Mouse (Mus musculus): ENCODE data around the gene Hoxc5.

Hoxc5 gene

DNA sequence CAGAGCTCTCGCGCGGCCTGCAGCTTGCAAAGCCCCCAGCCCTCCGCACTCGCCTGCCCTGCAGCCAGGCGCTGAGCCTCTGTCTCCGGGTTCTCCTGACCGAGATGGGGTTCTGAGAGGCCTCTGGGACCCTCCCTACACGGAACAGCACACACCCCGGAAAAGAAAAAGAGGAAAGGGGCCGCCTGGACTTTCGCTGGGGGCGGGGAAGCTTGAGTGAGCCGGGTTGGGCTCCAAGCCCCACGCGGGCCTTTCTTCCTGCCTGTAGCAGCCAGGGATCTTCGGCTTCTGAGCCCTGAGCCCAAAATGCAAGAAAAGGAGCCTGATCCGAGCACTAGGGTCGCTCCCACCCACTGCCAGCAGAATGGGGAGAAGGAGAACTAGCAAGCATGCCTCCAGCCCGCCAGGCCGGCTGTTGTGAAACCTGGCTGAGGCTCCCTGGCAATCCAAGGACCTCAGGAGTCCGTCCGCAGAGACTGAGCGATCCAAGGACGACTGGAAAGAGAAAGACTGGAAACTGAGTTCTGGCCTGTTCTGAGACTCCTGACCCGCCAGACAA is 44.8 kb downstream of the Hoxc5 start:
- DNase-seq, result no peak

DNA sequence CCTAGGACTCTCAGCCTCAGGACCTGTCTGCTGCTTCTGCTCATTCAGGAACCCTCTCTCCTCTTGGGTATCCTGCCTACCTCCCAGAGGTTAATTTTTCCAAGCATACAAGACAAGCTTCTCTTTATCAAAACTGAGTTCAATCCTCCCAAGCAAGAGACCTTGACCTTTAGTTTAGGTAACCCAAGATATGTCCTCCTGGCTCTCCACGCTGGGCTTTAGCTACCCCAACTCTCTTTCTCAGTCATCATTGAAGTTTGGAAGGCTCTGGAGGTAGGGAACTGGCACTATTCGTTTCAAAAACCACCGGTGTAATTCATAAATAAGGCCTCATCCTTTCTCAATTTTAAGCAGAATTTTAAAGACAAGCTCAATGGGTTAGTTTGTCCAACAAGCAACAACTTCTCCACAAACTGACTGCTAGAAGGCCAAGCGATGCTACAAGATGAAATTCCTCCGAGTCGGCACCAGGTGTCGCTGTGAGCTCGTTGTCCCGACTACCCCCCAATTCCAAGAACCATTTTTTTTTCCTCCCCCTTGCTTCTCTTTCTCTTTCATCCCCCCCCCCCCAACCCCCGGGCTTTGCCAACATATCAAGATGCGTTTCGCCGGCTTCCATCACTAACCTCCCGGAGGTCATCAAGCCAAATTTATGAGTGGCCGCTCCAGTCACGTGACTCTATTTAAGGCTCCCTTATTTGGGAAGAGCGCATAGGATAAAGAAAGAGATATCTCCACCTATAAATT is 46.2 kb downstream of the Hoxc5 start:
- DNase-seq, result no peak

DNA sequence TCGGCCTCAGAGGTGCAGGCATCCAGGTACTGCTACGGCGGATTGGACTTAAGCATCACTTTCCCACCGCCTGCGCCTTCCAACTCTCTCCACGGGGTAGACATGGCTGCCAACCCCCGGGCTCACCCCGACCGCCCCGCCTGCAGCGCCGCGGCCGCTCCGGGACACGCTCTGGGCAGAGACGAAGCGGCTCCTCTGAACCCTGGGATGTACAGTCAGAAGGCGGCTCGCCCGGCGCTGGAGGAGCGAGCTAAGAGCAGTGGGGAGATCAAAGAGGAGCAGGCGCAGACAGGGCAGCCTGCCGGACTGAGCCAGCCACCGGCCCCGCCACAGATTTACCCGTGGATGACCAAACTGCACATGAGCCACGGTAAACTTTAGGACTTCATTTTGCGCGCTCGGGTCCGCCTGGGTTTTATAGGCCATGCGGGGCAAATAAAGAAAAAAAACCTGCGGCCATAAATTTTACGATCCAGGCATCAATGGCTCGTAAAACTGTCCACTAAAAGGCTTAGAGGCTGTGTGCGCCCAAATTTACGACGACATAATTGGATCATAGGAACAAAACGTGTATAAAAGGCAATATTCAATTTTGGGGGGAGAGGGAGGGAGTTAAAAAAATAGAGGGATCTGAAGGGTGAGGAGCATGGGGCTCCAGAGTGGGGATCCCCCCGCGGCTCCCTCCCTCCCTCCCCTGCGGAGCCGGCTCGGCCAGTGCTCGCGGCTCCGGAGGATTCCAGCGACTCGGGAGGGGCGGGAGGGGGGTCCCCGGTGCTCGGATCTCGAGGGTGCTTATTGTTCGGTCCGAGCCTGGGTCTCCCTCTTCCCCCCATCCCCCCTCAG is 47.1 kb downstream of the Hoxc5 start:
- no peak for DNase-seq

DNA sequence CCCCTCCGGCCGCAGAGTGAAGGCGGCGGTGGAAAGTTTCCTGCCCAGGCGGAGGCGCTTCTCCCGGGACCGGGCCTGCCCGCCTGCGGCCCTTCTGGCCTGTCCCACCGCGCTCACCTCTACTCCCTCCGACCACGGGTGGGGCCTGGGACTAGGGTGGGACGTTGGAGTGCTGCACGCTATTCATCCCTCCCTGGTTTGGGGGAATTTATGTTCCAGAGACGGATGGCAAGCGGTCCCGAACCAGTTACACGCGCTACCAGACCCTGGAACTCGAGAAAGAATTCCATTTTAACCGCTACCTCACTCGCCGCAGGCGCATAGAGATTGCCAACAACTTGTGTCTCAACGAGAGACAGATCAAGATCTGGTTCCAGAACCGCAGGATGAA is 47.8 kb downstream of the Hoxc5 start:
- DNase-seq, result no peak

DNA sequence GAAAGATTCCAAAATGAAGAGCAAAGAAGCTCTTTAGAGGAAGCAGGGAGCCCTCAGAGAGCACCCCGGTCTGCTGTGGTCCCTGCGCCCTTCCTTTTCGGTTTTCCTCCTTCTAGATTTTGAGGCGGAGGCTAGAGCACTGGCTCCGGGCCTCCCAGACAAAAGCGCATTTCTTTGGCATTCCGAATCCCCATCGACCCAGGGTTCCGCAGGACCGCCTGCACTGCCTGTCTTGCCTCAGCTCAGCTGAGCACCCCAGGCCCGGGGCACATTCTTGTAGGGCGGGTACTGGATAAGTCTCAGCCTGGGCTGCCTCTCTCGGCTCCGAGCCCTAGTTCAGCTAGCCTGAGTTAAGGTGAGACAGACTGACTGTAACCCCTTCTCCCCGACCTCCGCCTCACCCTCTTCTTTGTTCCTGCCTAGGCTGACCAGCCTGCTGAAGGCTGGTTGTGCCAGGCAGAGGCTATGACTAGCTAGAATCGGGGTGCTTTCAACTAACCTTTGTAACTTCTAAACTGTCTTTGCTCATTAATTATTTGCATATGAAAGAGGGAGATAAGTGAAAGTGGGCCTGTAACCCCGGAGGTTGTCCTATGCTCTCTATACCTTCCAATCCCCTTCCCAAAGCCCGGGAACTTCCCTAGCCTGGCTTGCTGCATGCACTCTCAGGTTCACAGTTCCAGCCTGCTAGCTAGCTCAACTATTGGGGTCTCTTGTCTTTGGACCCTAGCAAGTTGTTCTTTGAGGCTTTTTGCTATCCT is 48.3 kb downstream of the Hoxc5 start:
- no peak for DNase-seq

DNA sequence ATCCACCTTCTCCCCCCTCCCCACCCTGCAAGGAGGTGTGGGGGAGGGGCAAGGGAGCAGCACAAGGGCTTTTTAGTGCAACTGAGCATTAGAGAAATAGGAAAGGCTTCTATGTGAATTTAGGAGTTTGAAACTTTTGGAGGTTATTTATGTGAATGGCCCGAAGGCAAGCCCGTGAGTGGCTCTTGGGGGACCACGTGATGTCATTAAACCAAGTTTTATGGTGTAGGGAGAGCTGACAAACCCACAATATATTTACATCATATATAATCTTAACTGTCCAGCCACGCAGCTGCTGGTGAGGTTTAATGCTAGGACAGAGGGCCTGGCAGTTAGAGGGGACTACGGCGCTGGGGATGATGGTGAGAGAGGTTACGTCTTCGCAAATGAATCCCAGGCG is 51.4 kb downstream of the Hoxc5 start, which contains the start of gene Hoxc4:
Gene Hoxc4 (plus strand): TSS at position 299 of the 400 bp plus-strand sequence.
- no peak for DNase-seq

DNA sequence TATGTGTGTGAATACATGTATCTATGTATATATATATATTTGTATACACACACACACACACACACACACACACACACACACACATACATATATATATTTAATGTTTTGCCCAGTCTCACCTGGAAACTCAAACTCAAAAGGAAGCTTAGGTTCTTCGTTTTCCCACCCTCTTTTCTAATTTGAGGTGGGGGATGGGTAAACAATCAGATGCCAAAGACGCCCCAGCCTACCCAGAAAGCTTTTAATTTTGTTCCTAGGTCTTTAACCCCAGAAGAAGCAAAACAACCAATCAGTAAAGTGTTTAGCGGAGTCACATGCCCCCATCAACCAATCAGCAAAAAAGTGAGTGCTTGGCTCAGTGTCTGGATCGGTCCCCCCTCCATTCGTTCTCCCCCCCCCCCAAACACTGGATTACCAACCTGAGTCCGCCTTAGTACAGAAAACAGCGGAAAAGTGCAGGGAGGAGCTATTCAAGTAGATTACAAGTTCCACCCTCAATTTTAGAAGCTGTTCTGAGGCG is 53.7 kb downstream of the Hoxc5 start:
- no peak for DNase-seq

DNA sequence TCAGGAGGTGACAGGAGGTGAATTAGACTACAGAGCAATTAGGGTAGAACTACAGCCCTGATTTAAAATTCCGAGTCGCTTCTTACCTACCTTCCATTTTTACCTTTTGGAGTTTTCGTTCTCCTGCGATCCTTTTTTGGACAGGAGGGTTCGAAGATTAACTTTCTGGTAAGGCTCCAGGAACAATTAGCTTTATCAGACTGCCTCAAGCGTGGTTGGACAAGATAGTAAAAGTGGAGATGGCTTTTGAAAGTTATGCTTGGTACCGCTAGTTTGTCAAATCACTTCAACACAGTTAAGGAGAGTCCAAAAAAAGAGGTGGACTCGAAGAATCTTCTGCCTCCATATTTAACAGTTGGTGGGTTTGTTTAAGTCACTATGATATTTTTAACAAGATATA is 54.3 kb downstream of the Hoxc5 start:
- DNase-seq, result no peak

DNA sequence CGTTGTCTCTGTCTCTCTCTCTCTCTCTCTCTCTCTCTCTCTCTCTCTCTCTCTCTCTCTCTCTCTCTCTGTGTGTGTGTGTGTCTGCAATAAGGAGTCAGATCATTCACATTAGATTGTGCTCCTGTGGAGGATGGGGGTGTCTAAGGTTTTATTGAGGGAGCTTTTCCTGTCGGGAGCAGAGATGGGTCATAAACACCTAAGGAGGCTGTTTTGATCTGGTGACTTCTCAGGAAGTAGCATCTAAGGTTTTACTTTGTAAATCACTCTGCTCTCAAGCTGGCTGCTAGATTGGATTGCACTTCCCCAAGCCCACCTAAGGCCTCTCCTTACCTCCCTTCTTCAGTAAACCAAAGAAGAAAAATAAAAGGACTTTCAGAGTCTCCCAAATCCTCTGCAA is 56.9 kb downstream of the Hoxc5 start:
- DNase-seq, result no peak

DNA sequence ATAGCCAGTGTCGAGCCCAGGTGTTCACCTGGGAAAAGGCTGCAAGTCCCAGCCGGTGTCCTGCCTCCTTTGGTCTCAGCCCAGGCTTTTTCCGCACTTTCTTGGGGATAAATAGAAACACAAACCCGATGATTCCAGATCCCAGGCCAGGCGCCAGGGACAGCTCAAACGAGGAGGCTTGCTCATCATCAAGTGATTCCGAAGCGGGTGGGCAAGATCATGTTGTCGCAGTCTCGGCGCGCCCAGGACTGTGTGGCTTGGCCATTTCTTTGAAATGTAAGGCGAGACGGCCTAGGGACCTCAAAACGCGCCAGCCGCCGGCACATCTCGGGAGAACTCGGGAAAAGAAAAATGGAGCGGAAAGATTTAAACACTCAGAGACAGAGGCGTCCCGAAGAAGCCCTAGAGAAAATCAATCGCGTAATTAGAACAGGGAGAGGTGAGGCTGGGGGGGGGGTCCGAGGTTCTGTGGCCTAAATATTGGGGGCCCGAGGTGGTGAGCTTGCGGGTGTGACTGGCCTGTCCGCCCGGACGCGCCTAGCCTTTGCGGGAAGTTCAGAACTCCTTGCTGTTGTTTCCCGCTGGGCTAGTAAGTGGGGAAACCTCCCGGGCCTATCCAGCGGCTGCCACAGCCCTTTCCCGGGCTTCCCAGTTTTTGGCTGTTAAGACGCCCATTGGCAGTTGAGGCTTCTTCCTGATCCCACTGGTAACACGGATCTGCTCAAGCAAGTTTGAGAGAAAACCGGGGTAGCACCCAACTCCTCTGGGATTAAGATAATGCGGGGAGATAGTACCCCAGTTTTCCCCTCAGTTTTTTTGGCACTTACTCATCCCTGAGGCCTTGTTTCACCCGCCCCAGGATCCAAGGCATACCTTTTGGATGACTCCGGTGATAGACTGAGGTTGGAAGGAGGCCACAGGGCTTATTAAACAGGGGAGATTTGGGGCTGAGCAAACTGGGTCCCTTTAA is 60.3 kb downstream of the Hoxc5 start:
- no peak for DNase-seq

DNA sequence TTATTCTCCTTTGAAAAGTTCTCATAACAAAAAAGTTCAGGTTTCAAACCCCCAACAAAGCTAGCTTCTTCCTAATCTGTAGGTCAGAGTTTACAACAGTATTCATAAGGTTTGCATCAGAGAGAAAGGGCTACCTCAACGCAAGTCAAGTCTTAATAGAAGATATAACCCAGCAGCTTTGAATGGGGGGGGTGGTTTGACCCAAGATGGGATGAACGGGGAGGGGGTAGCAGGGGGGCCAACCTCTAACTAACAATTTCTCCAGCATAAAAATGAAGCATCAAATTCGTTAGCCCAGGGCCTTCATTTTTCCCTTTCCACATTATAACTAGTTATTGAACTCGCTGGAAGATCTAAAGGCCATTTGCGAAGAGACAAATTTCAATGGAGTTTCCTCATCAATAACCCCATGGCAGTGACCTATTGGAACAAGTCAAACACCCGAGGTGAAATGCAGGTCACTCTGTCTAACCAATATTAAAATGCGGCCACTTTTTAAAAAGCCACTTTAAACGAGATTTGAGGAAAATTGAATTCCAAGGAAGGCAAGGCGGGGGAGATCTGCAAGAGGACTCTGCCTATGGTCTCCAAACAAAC is 61.8 kb downstream of the Hoxc5 start:
- no peak for DNase-seq

DNA sequence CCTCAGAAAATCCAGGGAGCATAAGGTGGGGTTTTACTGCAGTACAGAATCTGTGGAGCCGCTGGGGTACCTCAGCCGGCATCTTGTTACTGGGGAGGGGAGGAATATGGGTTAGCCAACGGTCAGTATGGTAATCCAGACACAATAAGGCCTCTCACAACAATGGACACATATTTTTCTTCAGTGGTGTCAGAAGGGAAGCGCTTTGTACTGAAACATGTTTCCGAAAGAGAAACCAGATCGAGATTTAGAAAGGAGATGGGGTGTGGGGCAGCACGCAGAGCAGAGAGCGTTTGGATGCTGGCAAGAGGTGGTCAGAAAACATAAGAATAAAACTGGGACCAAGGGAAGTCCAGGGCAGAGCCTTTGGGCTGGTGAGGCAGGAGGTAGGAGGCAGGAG is 62.9 kb downstream of the Hoxc5 start:
- DNase-seq, result no peak

DNA sequence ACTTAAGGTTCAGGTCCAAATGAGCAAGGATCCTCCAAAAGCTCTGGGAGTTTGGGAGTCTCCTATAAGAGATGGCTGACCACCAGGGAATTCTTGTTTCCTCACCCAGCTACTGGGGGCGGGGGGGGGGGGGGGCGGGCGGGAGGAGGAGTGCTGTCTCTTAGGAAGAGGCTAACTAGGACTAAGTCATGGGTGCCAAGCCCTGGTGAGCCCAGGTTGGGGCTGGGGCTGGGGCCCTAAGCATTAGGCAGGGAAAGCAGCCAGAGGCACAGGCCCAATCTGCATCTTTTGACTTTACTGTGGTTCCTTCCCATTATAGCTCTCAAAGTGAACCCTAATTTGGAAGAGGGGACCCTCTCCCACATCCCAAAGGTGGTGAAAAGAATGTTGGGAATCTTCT is 64.9 kb downstream of the Hoxc5 start:
- DNase-seq, result no peak

DNA sequence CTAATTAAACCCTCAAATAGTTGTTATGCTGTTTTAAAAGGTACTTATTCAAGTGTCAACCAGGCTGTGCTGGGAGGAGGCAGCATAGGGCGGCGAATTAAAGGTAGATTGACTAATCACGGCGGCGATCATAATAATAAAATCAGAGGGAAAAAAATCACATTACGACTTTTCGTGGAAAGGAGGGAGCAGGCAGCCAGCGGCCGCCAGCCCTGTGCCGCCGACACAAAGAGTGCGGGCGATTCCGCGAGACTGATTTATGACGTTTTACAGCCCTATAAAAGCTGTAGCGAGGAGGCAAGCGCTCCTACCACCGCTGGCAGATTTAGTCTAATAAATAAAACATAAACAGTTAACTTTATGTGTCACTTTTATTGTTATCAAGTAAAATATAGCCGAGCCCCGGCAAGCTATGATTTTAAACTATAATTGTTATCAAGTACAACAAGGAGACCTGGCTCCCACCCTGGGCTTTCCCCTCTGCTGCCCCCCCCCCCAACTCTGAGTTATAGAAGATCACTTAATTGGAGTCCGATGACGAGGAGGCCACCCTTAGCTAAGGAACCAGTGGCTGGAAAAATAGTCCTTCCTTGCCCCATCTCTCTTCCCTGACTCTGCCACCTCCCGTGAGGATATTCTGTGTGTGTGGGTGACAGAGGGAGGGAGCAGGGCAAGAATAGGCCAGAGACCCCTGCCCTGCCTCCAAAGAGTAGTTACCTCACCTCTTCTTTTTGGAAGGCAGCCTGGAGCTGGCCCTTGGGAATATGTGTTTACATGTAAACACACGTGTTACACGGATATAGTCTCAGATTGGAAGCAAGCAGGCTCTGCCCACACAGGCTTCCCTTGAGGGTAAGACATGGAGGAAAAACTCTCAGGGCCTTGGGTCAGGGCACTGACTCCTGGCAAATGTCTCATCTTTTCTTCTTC is 65.7 kb downstream of the Hoxc5 start:
- DNase-seq, result no peak

DNA sequence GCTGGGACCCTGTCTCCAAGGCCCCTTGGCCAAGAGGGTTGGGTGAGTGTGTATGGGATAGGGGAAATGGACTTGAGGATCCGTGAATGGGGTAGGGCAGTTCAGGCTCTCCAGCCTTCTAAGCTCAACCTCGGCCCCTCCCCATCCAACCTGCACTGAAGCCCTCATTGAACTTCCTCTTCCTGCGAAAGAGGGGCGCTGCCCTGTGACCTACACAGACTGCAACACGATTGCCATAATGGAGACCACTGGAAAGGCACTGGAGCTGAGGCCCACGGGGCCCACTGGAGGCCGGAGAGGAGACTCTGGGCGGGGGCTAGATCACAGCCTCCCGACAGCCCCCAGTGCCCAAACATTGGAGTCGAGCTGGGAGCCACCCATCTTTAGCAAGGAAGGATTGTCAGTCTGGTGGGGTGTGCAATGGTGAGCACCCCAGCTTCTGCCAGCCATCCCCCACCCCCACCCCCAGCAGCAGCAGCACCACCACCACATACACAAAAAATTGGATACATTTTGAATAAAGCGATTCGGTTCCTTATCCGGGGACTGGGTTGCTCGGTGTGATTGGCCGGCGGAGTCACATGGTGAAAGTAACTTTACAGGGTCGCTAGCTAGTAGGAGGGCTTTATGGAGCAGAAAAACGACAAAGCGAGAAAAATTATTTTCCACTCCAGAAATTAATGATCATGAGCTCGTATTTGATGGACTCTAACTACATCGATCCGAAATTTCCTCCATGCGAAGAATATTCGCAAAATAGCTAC is 67.0 kb downstream of the Hoxc5 start:
- DNase-seq, result no peak

DNA sequence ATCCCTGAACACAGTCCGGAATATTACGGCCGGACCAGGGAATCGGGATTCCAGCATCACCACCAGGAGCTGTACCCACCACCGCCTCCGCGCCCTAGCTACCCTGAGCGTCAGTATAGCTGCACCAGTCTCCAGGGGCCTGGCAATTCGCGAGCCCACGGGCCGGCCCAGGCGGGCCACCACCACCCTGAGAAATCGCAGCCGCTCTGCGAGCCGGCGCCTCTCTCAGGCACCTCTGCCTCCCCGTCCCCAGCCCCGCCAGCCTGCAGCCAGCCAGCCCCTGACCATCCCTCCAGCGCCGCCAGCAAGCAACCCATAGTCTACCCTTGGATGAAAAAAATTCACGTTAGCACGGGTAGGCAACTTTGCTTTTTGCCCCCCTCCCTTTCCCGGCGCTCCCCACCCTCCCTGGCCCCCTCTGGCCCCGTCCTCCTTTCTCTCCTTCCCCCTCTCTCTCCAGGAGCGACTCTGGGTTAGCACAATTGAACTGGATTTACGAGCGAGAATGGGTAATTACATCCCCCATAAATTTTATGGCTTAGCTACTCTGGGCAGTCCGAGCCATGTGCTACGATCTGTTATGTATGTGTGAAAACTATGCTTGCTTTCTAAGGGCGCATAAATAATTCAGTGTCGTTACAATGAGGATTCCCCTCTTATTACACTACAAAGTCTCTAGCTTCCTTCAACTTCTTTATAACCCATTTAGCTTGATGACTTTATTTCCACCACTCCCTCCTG is 67.7 kb downstream of the Hoxc5 start:
- DNase-seq, result no peak

DNA sequence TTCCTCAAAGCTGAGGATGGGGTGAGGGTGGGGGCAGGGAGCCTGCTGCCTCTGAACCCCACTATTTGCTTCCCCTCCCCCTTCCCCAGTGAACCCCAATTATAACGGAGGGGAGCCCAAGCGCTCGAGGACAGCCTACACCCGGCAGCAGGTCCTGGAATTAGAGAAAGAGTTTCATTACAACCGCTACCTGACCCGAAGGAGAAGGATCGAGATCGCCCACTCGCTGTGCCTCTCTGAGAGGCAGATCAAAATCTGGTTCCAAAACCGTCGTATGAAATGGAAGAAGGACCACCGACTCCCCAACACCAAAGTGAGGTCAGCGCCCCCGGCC is 68.3 kb downstream of the Hoxc5 start:
- no peak for DNase-seq

DNA sequence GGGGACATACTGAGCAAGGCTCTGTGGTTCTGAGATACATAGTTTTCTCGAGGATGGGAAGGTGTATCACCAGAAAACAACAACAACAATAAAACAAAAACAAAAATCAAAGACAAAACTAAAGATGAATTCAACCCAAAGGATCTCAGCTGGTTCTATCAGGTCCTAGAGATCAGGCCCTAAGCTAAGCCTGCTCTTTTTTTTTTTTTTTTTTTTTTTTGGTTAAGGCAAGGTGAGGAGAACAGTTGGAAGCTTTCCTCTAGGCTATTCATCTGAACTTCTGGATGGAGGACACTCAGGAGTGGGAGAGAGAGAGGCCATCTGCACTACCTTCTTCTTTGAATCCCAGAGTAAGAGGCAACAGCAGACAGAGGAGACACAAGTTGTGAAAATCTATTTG is 70.3 kb downstream of the Hoxc5 start:
- no peak for DNase-seq

Data from thymus, postnatal 36 days (tissue).